Mouse (Mus musculus) liver, embryonic 14.5 days (tissue): Measurements from ENCODE around the gene Bax.

Experiments used
- CTCF ChIP-seq: IDR thresholded peaks from 2 replicates; pipeline ENCODE4 v1.5.1; 2016; ENCODE audit warnings: antibody characterized with exemption, low read depth, control low read depth
- EP300 ChIP-seq: IDR thresholded peaks from 2 replicates; pipeline ENCODE4 v1.6.1; 2016; ENCODE audit warnings: antibody characterized with exemption, low read depth

DNA sequence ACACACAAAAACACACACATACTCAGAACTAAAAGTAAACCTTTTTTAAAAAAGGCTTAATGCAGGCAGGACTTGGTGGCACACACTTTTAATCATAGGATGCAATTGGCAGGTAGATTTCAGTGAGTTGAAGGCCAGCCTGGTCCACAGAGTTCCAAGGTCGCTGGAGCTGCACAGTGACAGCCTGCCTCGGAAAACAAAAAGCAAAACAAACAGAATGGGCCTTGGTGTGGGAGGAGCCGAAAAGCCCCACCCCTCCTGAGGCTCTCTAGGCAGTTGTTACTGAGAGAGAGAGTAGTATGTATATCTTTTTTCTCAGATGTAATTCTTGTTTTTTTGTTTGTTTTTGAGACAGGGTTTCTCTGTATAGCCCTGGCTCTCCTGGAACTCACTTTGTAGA lies 24.6 kb upstream of the Bax start:
- TF ChIP-seq CTCF, result no peak
- no peak for TF ChIP-seq EP300
